Mouse (Mus musculus) embryonic fibroblast, embryonic 13.5 days (primary cell): ENCODE data around the gene Mettl8.

Experiments
- CTCF ChIP-seq: IDR thresholded peaks from 2 replicates; pipeline ENCODE4 v1.5.1; 2011; ENCODE audit warnings: mild to moderate bottlenecking, control low read depth, low read length, moderate library complexity, borderline replicate concordance; ENCODE audit not compliant: insufficient read depth
- POLR2A ChIP-seq: IDR thresholded peaks from 2 replicates; pipeline ENCODE4 v1.6.1; 2011; ENCODE audit warnings: low read depth, mild to moderate bottlenecking, control low read depth, low read length, moderate library complexity

DNA sequence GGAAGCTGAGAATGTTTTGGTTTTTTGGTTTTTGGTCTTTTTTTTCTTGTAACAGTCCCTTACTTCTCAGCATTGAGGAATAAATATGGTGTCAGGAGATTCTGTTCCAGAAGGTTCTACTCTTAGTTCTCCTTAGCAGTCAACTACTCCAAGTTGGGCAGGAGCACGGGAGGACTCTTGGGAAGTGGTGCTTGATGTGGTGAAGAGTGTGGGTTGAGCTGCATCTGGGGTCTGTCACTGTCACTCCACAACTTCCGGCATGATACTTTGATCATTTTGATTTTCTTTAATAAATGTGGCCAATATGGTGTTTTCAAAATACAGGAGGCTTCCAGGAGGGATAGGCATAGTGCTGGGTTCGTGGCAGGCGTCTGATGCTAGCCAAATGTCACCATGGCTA lies 22.4 kb downstream of the Mettl8 start:
- TF ChIP-seq POLR2A, result no peak
- TF ChIP-seq CTCF, result no peak
